Mouse (Mus musculus) T-helper 1 cell (primary cell): ENCODE results near the gene Car5a.

ENCODE experiments used
- in situ Hi-C: fragments of 300-600 bp; cut with MboI, MseI; formaldehyde crosslinking; loops from one replicate; pipeline ENCODE4 v1.15.1; 2025; ENCODE audit warnings: high pct_unique_total_duplicates

The Car5a gene

DNA sequence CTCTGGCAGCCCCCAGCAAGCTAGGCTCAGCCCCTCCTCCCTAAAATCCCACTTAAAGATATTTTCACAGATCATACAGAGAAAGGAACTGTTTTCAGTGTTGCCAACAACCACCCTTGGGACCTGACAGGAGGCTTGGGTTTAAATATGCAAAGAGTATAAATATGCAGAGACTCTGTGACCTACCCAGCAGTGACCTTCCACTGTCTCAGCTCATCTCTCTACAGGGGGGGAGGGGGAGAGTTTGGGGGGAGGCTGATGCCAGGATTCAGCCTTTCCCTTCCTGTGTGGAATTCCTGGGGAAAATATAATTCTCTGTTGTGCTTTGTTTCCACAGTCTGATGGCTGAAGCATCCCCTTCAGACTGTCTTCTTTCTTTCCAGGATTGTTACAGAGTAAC, 9.8 kb downstream of the Car5a start:
- in situ Hi-C loops, result no loop called here

GRCm38 (mm10) chr8:121934506-121934905, 10.2 kb downstream of the Car5a start:
- in situ Hi-C loops, result no loop called here

DNA sequence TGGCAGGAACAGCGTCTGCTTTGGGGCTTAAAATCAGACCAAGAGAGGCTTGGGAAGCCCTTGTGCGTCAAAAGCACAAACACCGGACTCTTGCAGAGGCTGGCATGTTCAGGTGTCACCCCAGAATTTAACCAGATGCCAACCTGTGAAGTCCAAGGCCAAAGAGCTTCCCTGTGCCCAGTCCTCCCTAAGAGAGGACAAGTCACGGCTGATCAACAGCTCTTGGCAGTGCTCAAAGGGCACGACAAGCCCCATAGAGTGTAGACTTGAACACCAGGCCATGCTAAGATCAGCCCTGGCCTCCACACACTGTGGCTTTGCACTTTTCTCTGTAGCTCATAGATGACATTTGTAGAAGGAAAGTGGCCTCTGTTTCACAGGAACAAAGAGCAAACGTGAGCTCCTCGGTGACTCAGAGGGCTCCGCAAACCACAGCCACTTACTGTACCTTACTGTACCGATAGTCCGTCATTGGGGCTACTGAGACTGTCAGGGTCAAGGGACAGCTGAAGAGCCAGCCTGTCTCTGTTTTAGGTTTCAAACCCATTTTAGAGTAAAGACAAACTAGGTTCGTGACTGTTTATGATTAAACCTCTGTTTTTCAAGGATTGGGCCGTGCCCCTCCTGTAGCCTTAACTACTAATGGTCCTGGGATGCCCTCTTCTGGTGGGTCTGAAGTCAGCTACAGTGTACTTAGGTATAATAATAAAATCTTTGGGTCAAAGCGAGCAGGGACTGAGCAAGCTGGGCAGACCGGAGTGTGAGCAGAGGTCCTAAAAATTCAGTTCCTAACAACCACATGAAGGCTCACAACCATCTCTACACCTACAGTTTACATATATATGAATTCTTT, 11.8 kb downstream of the Car5a start:
- in situ Hi-C loops, result no loop called here

DNA sequence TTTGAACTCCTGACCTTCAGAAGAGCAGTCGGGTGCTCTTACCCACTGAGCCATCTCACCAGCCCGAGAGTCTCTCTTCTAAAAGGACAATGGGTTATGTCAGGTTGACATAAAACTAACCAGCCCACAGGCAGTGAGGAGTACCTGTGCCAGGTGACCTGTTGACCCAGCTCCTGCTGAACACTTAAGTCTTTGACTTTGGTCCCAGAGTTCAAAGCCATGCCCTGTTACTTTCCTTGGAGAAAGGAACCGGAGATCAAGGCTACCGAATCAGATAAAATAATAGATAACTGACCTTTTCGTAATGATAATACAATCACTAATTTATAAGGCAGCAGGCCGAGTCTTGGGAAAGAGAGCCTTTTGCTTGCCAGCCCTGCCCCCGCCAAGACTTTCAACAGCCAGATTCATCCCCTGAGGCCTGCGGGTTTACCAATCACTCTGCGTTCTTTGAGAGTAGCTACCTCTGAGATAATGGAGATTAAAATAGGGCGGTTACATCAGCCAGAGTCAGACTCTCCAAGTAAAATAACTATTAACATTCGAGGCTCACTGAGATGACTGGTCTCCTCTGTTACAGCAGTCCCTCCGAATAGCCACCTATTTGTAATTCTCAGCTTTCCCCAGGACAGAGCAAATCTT, 12.6 kb downstream of the Car5a start:
- in situ Hi-C loops, result no loop called here

DNA sequence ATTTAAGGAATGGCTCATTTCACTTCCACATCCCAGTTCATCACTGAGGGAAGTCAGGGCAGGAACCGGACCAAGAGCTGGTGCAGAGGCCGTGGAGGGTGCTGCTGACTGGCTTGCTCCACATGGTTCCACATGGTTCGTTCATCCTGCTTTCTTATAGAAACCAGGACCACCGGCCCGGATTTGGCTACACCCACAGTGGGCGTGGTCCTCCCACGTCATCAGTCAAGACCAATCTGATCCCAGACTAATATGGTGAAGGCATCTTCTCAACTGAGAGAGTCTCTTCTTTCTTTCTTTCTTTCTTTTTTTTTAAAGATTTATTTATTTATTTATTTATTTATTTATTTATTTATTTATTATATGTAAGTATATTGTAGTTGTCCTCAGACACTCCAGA, 13.1 kb downstream of the Car5a start:
- in situ Hi-C loops, result no loop called here

GRCm38 (mm10) chr8:121930047-121930446, 14.7 kb downstream of the Car5a start:
- in situ Hi-C loops, result no loop called here

DNA sequence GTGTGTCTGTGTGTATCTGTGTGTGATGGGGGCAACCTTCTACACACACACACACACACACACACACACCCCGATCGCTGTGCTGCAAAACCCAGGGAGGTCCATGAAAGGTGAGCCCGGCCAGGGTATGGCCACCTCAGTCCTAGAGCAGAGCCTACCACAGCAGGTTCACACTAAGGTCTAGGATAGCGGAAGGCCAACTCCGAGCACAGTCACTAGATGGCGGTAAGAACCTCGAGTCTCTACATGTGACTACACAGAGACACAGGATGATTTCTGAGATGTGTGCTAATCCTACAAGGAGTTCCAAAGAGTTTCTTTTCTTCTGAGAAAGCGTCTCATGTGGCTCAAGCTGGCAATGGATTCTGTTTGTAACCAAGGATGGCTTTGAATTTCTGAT, 17.4 kb downstream of the Car5a start:
- in situ Hi-C loops, result loop anchor here (10.0 kb wide), 1 partner anchor 173 kb away; no protein-coding TSS in a partner anchor

GRCm38 (mm10) chr8:121926266-121926665, 18.4 kb downstream of the Car5a start:
- in situ Hi-C loops, result loop anchor here (10.0 kb wide), 1 partner anchor 171 kb away; no protein-coding TSS in a partner anchor

- in situ Hi-C loops, result loop anchor here (10.0 kb wide), 1 partner anchor 171 kb away; no protein-coding TSS in a partner anchor
These were observed 19.1 kb downstream of the Car5a start for GRCm38 (mm10) chr8:121925624-121926023.

- in situ Hi-C loops, result loop anchor here (10.0 kb wide), 1 partner anchor 170 kb away; no protein-coding TSS in a partner anchor
These were observed 20.0 kb downstream of the Car5a start for GRCm38 (mm10) chr8:121924681-121925080.

- in situ Hi-C loops, result loop anchor here (10.0 kb wide), 1 partner anchor 167 kb away; no protein-coding TSS in a partner anchor
These were observed 22.6 kb downstream of the Car5a start for GRCm38 (mm10) chr8:121922101-121922500.

- in situ Hi-C loops, result loop anchor here (10.0 kb wide), 1 partner anchor 167 kb away; no protein-coding TSS in a partner anchor
These were observed 23.1 kb downstream of the Car5a start for GRCm38 (mm10) chr8:121921582-121921981.

DNA sequence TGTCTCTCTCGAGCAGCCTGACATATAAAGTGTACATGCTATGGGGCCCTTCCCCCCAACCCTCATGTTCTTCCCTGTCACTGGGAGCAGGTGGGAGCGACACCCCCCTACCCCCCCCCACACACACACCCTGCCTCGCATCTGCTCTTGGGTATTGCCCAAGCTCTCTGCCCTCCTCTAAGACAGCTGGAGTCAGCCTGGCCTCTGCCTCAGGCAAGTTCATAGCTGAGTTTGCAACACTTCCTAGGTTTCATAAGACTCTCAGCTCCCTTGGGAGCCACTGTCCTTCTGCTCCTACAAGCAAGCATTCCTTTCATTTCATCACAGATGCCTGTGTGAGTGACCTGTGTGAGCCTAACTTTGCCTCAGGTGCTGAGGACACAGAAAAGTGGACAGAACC, 25.0 kb downstream of the Car5a start:
- in situ Hi-C loops, result loop anchor here (10.0 kb wide), 1 partner anchor 165 kb away; no protein-coding TSS in a partner anchor

DNA sequence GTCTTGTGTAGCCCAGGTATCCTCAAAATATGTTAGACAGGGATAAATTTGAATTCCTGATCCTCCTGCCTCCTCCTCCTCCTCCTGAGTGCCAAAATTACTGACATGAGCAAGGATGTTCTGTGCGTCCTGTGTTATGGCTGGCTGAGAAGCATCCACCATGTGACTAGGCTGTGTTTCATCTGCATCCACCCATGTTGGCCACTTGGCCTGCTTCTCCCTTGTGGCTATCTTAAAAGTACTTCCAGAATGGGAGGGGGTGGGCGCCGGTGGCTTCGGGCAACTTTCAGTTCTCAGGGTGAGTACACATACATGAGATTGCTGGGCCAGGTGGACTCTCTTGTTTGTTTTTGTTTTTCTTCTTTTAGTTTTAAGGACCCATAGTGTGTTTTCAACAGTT, 25.5 kb downstream of the Car5a start:
- in situ Hi-C loops, result no loop called here

- in situ Hi-C loops, result no loop called here
These were observed 31.3 kb downstream of the Car5a start for GRCm38 (mm10) chr8:121913378-121913777.

- in situ Hi-C loops, result no loop called here
These were observed 31.9 kb downstream of the Car5a start for GRCm38 (mm10) chr8:121912831-121913230.

DNA sequence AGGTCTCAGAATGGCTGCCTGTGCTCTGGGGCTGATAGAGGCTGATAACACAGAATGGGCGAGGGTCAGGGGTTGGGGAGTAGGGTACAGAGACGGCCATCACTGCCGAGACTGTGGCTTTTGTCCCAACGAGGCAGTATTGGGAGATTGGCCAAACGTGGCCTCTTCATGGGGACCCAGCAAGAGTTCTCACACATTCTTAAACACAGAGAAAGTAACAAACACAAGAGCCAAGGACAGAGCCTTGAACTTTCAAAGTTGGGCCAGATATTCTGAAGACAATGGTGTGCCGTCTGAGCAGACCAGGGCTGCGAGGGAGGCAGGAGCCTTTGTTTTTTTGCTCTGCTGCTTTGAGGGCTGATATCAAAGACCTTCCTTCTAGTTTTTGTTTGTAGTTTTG, 32.7 kb downstream of the Car5a start:
- in situ Hi-C loops, result no loop called here

- in situ Hi-C loops, result no loop called here
These were observed 33.3 kb downstream of the Car5a start for GRCm38 (mm10) chr8:121911400-121911799.

DNA sequence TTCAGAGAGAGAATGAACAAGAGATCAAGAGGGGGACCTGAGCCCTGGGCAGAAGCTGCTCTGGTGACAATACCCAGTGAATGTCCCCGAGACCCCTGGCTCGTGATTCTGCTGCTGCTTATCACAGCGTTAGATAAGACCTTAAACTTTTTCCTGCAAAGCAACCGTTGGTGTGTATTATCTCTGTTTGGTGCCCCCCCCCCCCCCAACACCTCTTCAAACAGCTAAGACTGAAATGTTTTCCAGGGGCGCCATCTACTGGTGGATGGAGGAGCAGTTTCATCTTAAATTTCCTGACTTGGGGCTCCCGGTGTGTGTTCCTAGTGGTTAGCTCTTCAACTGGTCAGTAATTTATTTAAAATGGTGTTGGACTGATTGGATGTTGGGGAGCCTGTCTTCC, 35.0 kb downstream of the Car5a start:
- in situ Hi-C loops, result loop anchor here (10.0 kb wide), 1 partner anchor 325 kb away; no protein-coding TSS in a partner anchor

DNA sequence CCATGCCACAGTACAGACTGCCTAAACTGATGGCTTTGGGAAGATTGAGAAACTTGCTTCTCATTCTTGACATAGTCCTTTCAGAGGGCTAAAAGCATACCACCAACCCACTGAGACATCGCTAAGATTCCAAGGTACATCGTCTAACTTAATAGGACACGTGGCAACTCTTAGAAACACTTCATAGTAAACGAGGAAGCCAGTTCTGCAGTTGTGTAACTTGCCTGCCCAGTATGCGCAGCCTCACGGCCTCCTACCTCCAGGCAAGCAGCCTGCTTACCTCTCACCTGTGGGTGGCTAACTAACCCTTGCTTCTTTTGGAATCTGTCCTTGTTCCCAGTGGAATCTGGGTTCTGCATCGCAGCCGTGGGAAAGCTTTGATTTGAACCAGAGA, 35.6 kb downstream of the Car5a start:
- in situ Hi-C loops, result loop anchor here (10.0 kb wide), 1 partner anchor 324 kb away; no protein-coding TSS in a partner anchor

- in situ Hi-C loops, result loop anchor here (10.0 kb wide), 1 partner anchor 324 kb away; no protein-coding TSS in a partner anchor
These were observed 36.1 kb downstream of the Car5a start for GRCm38 (mm10) chr8:121908378-121909147.
